Mouse (Mus musculus) forebrain, embryonic 13.5 days (tissue): Measurements from ENCODE around the gene Adam17. TPM values are rescaled to one million over a fixed set of nuclear protein-coding genes. Genes with fewer than 3 reads are reported as not detected.

ENCODE experiments used
- ATAC-seq: fragments of 200-750 bp; cut with Nextera tagmentation; 2 replicates; pipeline ENCODE4 v1.8.0; 2017
- H3K27ac ChIP-seq: fragments of 300-500 bp; sonication (generic); 2 replicates; pipeline ENCODE4 v1.5.1; 2015; ENCODE audit warnings: inconsistent platforms, mild to moderate bottlenecking, moderate library complexity
- H3K27me3 ChIP-seq: fragments of 300-500 bp; sonication (generic); 2 replicates; pipeline ENCODE4 v1.6.1; 2015; ENCODE audit warnings: mild to moderate bottlenecking, inconsistent platforms
- H3K36me3 ChIP-seq: fragments of 300-500 bp; sonication (generic); 2 replicates; pipeline ENCODE4 v1.6.1; 2015; ENCODE audit warnings: mild to moderate bottlenecking, inconsistent platforms; ENCODE audit not compliant: poor library complexity, severe bottlenecking
- H3K4me1 ChIP-seq: fragments of 300-500 bp; sonication (generic); 2 replicates; pipeline ENCODE4 v1.6.1; 2015; ENCODE audit warnings: inconsistent platforms
- H3K4me2 ChIP-seq: fragments of 300-500 bp; sonication (generic); 2 replicates; pipeline ENCODE4 v1.6.1; 2015; ENCODE audit warnings: inconsistent platforms, mild to moderate bottlenecking, moderate library complexity
- H3K4me3 ChIP-seq: fragments of 300-500 bp; sonication (generic); 2 replicates; pipeline ENCODE4 v1.5.1; 2015; ENCODE audit warnings: mild to moderate bottlenecking, inconsistent platforms
- H3K9ac ChIP-seq: fragments of 300-500 bp; sonication (generic); 2 replicates; pipeline ENCODE4 v1.6.1; 2015; ENCODE audit warnings: mild to moderate bottlenecking, inconsistent platforms
- H3K9me3 ChIP-seq: fragments of 300-500 bp; sonication (generic); replicated peaks from 2 replicates; pipeline ENCODE4 v1.6.1; 2016; ENCODE audit warnings: inconsistent platforms
- WGBS: fragments of 180-500 bp; shearing (Covaris S2); methylation state at CpG from one replicate; pipeline ENCODE4 v1.1.7; 2015; 5-methylcytosine and 5-hydroxymethylcytosine counted together
- polyA plus RNA-seq: library from polyadenylated mRNA; unstranded; fragments of >200 nt; fragmentation: Nextera tagmentation; extraction: Ambion mirVana; gene quantifications from 2 replicates; pipeline ENCODE4 v1.2.1, GENCODE M21; 2015

The Adam17 gene
- polyA plus RNA-seq, 1 experiment from 2014 or later, result 23.8 TPM

- Histone ChIP-seq H3K27ac (no peak overlapping the region), H3K4me1 (no peaks in the 10 kb centered on the region), H3K9me3 (no peaks in the 10 kb centered on the region), H3K9ac (no peak overlapping the region), H3K4me3 (no peak overlapping the region), H3K4me2 (no peak overlapping the region), H3K36me3 (peaks cover 51% of the 10 kb centered on the region), H3K27me3 (no peaks in the 10 kb centered on the region)
- ATAC-seq, result no peak
- WGBS, result 96% methylated on average over 5 of the region's 5 CpGs
Observed at GRCm38 (mm10) chr12:21340674-21341073, 32.8 kb downstream of the Adam17 start.

GRCm38 (mm10) chr12:21337171-21337570 lies 36.3 kb downstream of the Adam17 start:
- ATAC-seq, result no peak
- Histone ChIP-seq H3K4me1 (no peaks in the 10 kb centered on the region), H3K9me3 (no peaks in the 10 kb centered on the region), H3K4me2 (no peak overlapping the region), H3K27me3 (no peaks in the 10 kb centered on the region), H3K9ac (no peak overlapping the region), H3K27ac (no peak overlapping the region), H3K4me3 (no peak overlapping the region), H3K36me3 (peaks cover 67% of the 10 kb centered on the region)
- WGBS, result 96% methylated on average over 5 of the region's 5 CpGs

GRCm38 (mm10) chr12:21335869-21336268 lies 37.6 kb downstream of the Adam17 start:
- H3K4me1 ChIP-seq, result no peaks in the 10 kb centered on the region
- H3K36me3 ChIP-seq, result peaks cover 71% of the 10 kb centered on the region
- 87% methylated on average over 7 of the region's 7 CpGs for WGBS
- no peaks in the 10 kb centered on the region for H3K27me3 ChIP-seq
- no peaks in the 10 kb centered on the region for H3K9me3 ChIP-seq
- H3K27ac ChIP-seq, result no peak overlapping the region
- no peak overlapping the region for H3K9ac ChIP-seq
- ATAC-seq, result no peak
- H3K4me3 ChIP-seq, result no peak overlapping the region
- H3K4me2 ChIP-seq, result no peak overlapping the region

- Histone ChIP-seq H3K9me3 (no peaks in the 10 kb centered on the region), H3K9ac (no peak overlapping the region), H3K27me3 (no peaks in the 10 kb centered on the region), H3K4me2 (no peak overlapping the region), H3K4me3 (no peak overlapping the region), H3K4me1 (no peaks in the 10 kb centered on the region), H3K36me3 (peaks cover 73% of the 10 kb centered on the region), H3K27ac (no peak overlapping the region)
- ATAC-seq, result no peak
- WGBS, result 96% methylated on average over 5 of the region's 5 CpGs
Observed at GRCm38 (mm10) chr12:21333766-21334165, 39.7 kb downstream of the Adam17 start.

- Histone ChIP-seq H3K9ac (no peak overlapping the region), H3K27ac (no peak overlapping the region), H3K36me3 (peaks cover 75% of the 10 kb centered on the region), H3K4me2 (no peak overlapping the region), H3K4me1 (no peaks in the 10 kb centered on the region), H3K27me3 (no peaks in the 10 kb centered on the region), H3K9me3 (no peaks in the 10 kb centered on the region), H3K4me3 (no peak overlapping the region)
- ATAC-seq, result no peak
- WGBS, result 94% methylated on average over 7 of the region's 7 CpGs
Observed at GRCm38 (mm10) chr12:21333021-21333420, 40.4 kb downstream of the Adam17 start.

GRCm38 (mm10) chr12:21331711-21332110 lies 41.7 kb downstream of the Adam17 start:
- Histone ChIP-seq H3K4me3 (no peak overlapping the region), H3K27me3 (no peaks in the 10 kb centered on the region), H3K4me2 (no peak overlapping the region), H3K36me3 (peaks cover 87% of the 10 kb centered on the region), H3K9me3 (no peaks in the 10 kb centered on the region), H3K4me1 (no peaks in the 10 kb centered on the region), H3K9ac (no peak overlapping the region), H3K27ac (no peak overlapping the region)
- ATAC-seq, result no peak
- WGBS, result 83% methylated on average over 6 of the region's 6 CpGs

- Histone ChIP-seq H3K9ac (no peak overlapping the region), H3K27me3 (no peaks in the 10 kb centered on the region), H3K4me3 (no peak overlapping the region), H3K9me3 (no peaks in the 10 kb centered on the region), H3K36me3 (peaks cover 88% of the 10 kb centered on the region), H3K27ac (no peak overlapping the region), H3K4me1 (no peaks in the 10 kb centered on the region), H3K4me2 (no peak overlapping the region)
- WGBS, result 89% methylated on average over 10 of the region's 10 CpGs
- no peak for ATAC-seq
Observed at GRCm38 (mm10) chr12:21330961-21331576, 42.4 kb downstream of the Adam17 start.

GRCm38 (mm10) chr12:21329661-21330400 lies 43.6 kb downstream of the Adam17 start:
- no peak overlapping the region for H3K4me2 ChIP-seq
- WGBS, result 93% methylated on average over 9 of the region's 9 CpGs
- no peak for ATAC-seq
- H3K9me3 ChIP-seq, result no peaks in the 10 kb centered on the region
- H3K9ac ChIP-seq, result no peak overlapping the region
- no peaks in the 10 kb centered on the region for H3K4me1 ChIP-seq
- H3K27me3 ChIP-seq, result no peaks in the 10 kb centered on the region
- H3K36me3 ChIP-seq, result peaks cover 89% of the 10 kb centered on the region
- no peak overlapping the region for H3K27ac ChIP-seq
- H3K4me3 ChIP-seq, result no peak overlapping the region

- H3K27ac ChIP-seq, result no peak overlapping the region
- no peaks in the 10 kb centered on the region for H3K4me1 ChIP-seq
- H3K9me3 ChIP-seq, result no peaks in the 10 kb centered on the region
- peaks cover 83% of the 10 kb centered on the region for H3K36me3 ChIP-seq
- 95% methylated on average over 3 of the region's 3 CpGs for WGBS
- H3K4me2 ChIP-seq, result no peak overlapping the region
- H3K27me3 ChIP-seq, result no peaks in the 10 kb centered on the region
- no peak for ATAC-seq
- H3K9ac ChIP-seq, result no peak overlapping the region
- no peak overlapping the region for H3K4me3 ChIP-seq
Observed at GRCm38 (mm10) chr12:21326325-21326724, 47.1 kb downstream of the Adam17 start.

- no peaks in the 10 kb centered on the region for H3K4me1 ChIP-seq
- H3K27ac ChIP-seq, result no peak overlapping the region
- no peak for ATAC-seq
- no peak overlapping the region for H3K9ac ChIP-seq
- H3K4me3 ChIP-seq, result no peak overlapping the region
- no peak overlapping the region for H3K4me2 ChIP-seq
- H3K36me3 ChIP-seq, result peaks cover 81% of the 10 kb centered on the region
- WGBS, result 93% methylated on average over 8 of the region's 8 CpGs
- H3K27me3 ChIP-seq, result no peaks in the 10 kb centered on the region
- no peaks in the 10 kb centered on the region for H3K9me3 ChIP-seq
Observed at GRCm38 (mm10) chr12:21325266-21325665, 48.2 kb downstream of the Adam17 start.

- 88% methylated on average over 5 of the region's 5 CpGs for WGBS
- H3K4me3 ChIP-seq, result no peak overlapping the region
- peaks cover 74% of the 10 kb centered on the region for H3K36me3 ChIP-seq
- no peaks in the 10 kb centered on the region for H3K9me3 ChIP-seq
- no peak for ATAC-seq
- no peak overlapping the region for H3K9ac ChIP-seq
- H3K4me1 ChIP-seq, result no peaks in the 10 kb centered on the region
- H3K27me3 ChIP-seq, result no peaks in the 10 kb centered on the region
- no peak overlapping the region for H3K4me2 ChIP-seq
- H3K27ac ChIP-seq, result no peak overlapping the region
Observed at GRCm38 (mm10) chr12:21324101-21324500, 49.3 kb downstream of the Adam17 start.

GRCm38 (mm10) chr12:21322856-21323255 lies 50.6 kb downstream of the Adam17 start:
- no peak for ATAC-seq
- Histone ChIP-seq H3K4me1 (no peaks in the 10 kb centered on the region), H3K27me3 (no peaks in the 10 kb centered on the region), H3K9ac (no peak overlapping the region), H3K27ac (no peak overlapping the region), H3K4me2 (no peak overlapping the region), H3K4me3 (no peak overlapping the region), H3K36me3 (peaks cover 62% of the 10 kb centered on the region), H3K9me3 (no peaks in the 10 kb centered on the region)
- 86% methylated on average over 9 of the region's 9 CpGs for WGBS
